Mouse (Mus musculus) kidney, adult 2 months (tissue): ENCODE results near the gene Scand1. TPM values are rescaled to one million over a fixed set of nuclear protein-coding genes. Genes with fewer than 3 reads are reported as not detected.

Source experiments
- DNase-seq: peaks from one replicate; pipeline ENCODE4 v3.0.0; 2021
- H3K27ac ChIP-seq: fragments of 200-500 bp; 2 replicates; pipeline ENCODE4 v1.5.1; 2012; ENCODE audit warnings: low read depth, low read length, control low read depth, inconsistent platforms; ENCODE audit not compliant: insufficient read depth
- H3K27me3 ChIP-seq: fragments of 200-500 bp; replicated peaks from 2 replicates; pipeline ENCODE4 v1.6.1; 2012; ENCODE audit warnings: mild to moderate bottlenecking, moderate library complexity, low read length, inconsistent platforms; ENCODE audit not compliant: control insufficient read depth, insufficient read depth
- H3K36me3 ChIP-seq: fragments of 200-500 bp; 2 replicates; pipeline ENCODE4 v1.6.1; 2012; ENCODE audit warnings: mild to moderate bottlenecking, moderate library complexity, low read length, inconsistent platforms; ENCODE audit not compliant: control insufficient read depth, insufficient read depth
- H3K4me1 ChIP-seq: fragments of 200-500 bp; 2 replicates; pipeline ENCODE4 v1.6.1; 2011; ENCODE audit warnings: low read length; ENCODE audit not compliant: control insufficient read depth, insufficient read depth
- H3K4me3 ChIP-seq: fragments of 200-500 bp; 2 replicates; pipeline ENCODE4 v1.5.1; 2011; ENCODE audit warnings: mild to moderate bottlenecking, low read depth, low read length, control low read depth; ENCODE audit not compliant: insufficient read depth
- CTCF ChIP-seq: fragments of 200-500 bp; conservative IDR thresholded peaks from 2 replicates; pipeline ENCODE4 v1.5.1; 2011; ENCODE audit warnings: low read depth, mild to moderate bottlenecking, control low read depth, low read length, moderate library complexity, mixed read lengths; ENCODE audit not compliant: insufficient read depth, insufficient read length
- POLR2A ChIP-seq: fragments of 200-500 bp; IDR thresholded peaks from one replicate; pipeline ENCODE4 v1.6.1; 2011; ENCODE audit warnings: low read depth, low read length, control low read depth
- WGBS: fragments of 180-500 bp; shearing (Covaris S2); methylation state at CpG from one replicate; pipeline ENCODE4 v1.1.7; 2018; 5-methylcytosine and 5-hydroxymethylcytosine counted together
- polyA plus RNA-seq: library from polyadenylated mRNA; depleted of rRNA; stranded (reverse); fragments of >200 nt; gene quantifications from 2 replicates; pipeline ENCODE4 v1.2.3, GENCODE M21; 2012

The Scand1 gene
- polyA plus RNA-seq, 1 experiment, result 154 TPM

- Histone ChIP-seq H3K4me3 (no peak overlapping the region), H3K36me3 (no peaks in the 10 kb centered on the region), H3K27ac (no peak overlapping the region), H3K27me3 (no peaks in the 10 kb centered on the region), H3K4me1 (no peaks in the 10 kb centered on the region)
- TF ChIP-seq CTCF (peak; percentile 43; the same call in 1 of the 2 replicates), POLR2A (no peak)
- WGBS, result 67% methylated on average over 12 of the region's 12 CpGs
- DNase-seq, result peak; percentile 59
These were observed 32.5 kb upstream of the Scand1 start for GRCm38 (mm10) chr2:156344775-156345532.

GRCm38 (mm10) chr2:156340078-156340477 is 27.6 kb upstream of the Scand1 start:
- Histone ChIP-seq H3K4me3 (no peak overlapping the region), H3K27ac (no peak overlapping the region)
- no peak for TF ChIP-seq CTCF
- TF ChIP-seq POLR2A, result no peak

GRCm38 (mm10) chr2:156331446-156331965 is 19.0 kb upstream of the Scand1 start:
- Histone ChIP-seq H3K4me3 (no peak overlapping the region), H3K27me3 (no peaks in the 10 kb centered on the region), H3K36me3 (no peaks in the 10 kb centered on the region), H3K4me1 (no peaks in the 10 kb centered on the region), H3K27ac (no peak overlapping the region)
- TF ChIP-seq POLR2A (no peak), CTCF (no peak)
- 80% methylated on average over 7 of the region's 7 CpGs for WGBS
- DNase-seq, result no peak

More at GRCm38 (mm10) chr2:156340078-156340477, 27.6 kb upstream of the Scand1 start:
- WGBS, result 90% methylated on average over 4 of the region's 4 CpGs
- no peak for DNase-seq
- H3K36me3 ChIP-seq, result no peaks in the 10 kb centered on the region
- no peaks in the 10 kb centered on the region for H3K27me3 ChIP-seq
- no peaks in the 10 kb centered on the region for H3K4me1 ChIP-seq

DNA sequence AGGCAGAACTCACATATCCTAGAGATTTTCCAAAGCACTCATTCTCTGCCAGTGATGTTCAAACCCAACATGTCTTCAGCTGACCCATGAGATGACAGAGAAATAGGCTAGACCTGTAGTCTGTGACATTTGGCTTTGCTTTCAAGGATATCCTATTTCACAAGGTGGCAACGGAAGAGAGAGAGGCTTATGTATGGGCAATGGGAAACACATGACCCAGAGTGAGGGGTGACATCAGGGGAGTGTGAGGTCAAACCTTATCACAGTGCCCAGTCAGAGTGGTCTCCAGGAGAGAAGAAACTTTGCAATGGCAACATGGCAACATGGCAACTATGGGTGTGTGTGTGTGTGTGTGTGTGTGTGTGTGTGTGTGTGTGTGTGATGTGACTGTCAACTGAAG is 18.2 kb upstream of the Scand1 start:
- no peak overlapping the region for H3K4me3 ChIP-seq
- H3K4me1 ChIP-seq, result no peaks in the 10 kb centered on the region
- H3K27ac ChIP-seq, result no peak overlapping the region
- 76% methylated on average over 1 of the region's 1 CpGs for WGBS
- TF ChIP-seq CTCF (no peak), POLR2A (no peak)
- H3K36me3 ChIP-seq, result no peaks in the 10 kb centered on the region
- H3K27me3 ChIP-seq, result no peaks in the 10 kb centered on the region
- no peak for DNase-seq

DNA sequence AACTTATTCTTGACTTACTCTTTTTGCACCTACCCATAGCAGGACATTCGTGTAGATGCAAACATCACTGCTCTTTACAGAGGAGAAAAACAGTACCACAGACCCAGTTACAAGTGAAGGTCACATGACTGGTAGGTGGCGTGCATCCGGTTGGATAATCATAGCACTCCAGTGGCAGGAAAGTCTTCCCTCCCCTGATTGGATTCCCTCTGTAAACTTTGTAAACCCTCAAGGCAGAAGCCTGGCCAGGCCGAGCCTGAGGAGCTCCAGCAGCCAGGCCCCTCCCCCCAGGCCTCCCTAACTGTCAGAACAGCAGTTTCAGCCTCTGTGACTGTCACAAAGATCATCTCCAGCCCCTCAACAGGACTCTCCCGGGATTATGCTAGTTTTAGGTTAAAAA is 12.2 kb upstream of the Scand1 start:
- TF ChIP-seq CTCF (no peak), POLR2A (no peak)
- Histone ChIP-seq H3K27me3 (no peaks in the 10 kb centered on the region), H3K27ac (peak overlapping the region; percentile 49; the same call in 1 of the 2 replicates), H3K36me3 (no peaks in the 10 kb centered on the region), H3K4me3 (no peak overlapping the region), H3K4me1 (no peaks in the 10 kb centered on the region)
- DNase-seq, result peak; percentile 52
- WGBS, result 29% methylated on average over 5 of the region's 5 CpGs

DNA sequence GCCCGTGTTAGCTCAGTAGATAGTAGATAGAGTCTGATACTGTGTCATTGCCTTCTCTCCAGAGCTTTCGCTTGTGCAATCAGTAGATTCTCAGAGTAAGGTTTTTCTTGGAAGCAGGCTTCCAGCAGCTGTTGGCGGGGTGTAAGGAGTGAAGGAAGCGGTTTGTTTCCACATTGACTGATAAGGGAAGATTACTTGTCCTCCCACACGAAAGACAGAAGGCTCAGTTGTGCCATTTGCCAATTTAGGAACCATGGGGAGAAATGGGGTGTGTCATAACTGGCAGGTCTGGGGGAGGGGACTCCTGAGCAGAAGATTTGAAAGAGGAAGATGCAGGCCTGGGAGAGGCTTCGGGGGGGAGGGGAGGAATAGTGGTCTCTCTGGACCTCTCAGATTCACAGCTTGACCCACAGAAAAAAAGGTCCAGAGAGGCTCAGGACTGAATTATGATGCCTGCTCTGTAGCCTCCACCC is 11.6 kb upstream of the Scand1 start:
- no peak for TF ChIP-seq POLR2A
- no peak for TF ChIP-seq CTCF
- Histone ChIP-seq H3K4me3 (no peak overlapping the region), H3K36me3 (no peaks in the 10 kb centered on the region), H3K27me3 (no peaks in the 10 kb centered on the region), H3K4me1 (no peaks in the 10 kb centered on the region), H3K27ac (peak overlapping the region; percentile 49; the same call in 1 of the 2 replicates)
- 55% methylated on average over 6 of the region's 6 CpGs for WGBS
- DNase-seq, result peak; percentile 53

DNA sequence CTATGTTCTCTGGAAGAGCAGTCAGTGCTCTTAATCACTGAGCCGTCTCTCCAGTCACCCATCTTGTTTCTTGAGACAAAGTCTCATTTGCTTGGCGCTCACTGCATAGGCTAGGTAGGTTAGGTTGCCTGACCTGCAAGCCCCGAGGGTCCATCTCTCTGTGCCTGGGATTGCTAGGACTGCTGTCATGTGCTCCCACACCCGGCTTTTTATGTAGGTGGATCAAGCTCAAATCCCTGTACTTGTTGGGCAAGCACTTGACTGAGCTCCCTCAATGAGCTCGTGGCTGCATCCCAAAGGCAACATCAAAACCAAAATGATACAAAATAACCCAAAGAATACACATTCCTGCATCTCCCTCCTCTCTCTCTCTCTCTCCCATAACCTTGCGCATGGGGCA is 9.0 kb upstream of the Scand1 start:
- Histone ChIP-seq H3K27me3 (no peaks in the 10 kb centered on the region), H3K27ac (no peak overlapping the region), H3K4me1 (no peaks in the 10 kb centered on the region), H3K4me3 (no peak overlapping the region), H3K36me3 (no peaks in the 10 kb centered on the region)
- WGBS, result 89% methylated on average over 6 of the region's 6 CpGs
- no peak for DNase-seq
- TF ChIP-seq CTCF (no peak), POLR2A (no peak)
